Mouse (Mus musculus) embryonic fibroblast, embryonic 13.5 days (primary cell): Measurements from ENCODE around the gene Hist1h2br. TPM values are rescaled to one million over a fixed set of nuclear protein-coding genes. Genes with fewer than 3 reads are reported as not detected.
"Not testable (repeated sequence)": the region's sequence is repeated elsewhere in the genome, so short reads cannot be mapped to it uniquely, and the experiment has no call there.

Source experiments
- H3K27ac ChIP-seq: 2 replicates; pipeline ENCODE4 v1.5.1; 2012; ENCODE audit warnings: low read length, control low read depth, inconsistent platforms; ENCODE audit not compliant: insufficient read depth
- H3K4me1 ChIP-seq: 2 replicates; pipeline ENCODE4 v1.6.1; 2011; ENCODE audit warnings: low read length; ENCODE audit not compliant: control insufficient read depth, insufficient read depth
- H3K4me3 ChIP-seq: 2 replicates; pipeline ENCODE4 v1.5.1; 2011; ENCODE audit warnings: mild to moderate bottlenecking, control low read depth, low read length; ENCODE audit not compliant: insufficient read depth
- CTCF ChIP-seq: IDR thresholded peaks from 2 replicates; pipeline ENCODE4 v1.5.1; 2011; ENCODE audit warnings: mild to moderate bottlenecking, control low read depth, low read length, moderate library complexity, borderline replicate concordance; ENCODE audit not compliant: insufficient read depth
- POLR2A ChIP-seq: IDR thresholded peaks from 2 replicates; pipeline ENCODE4 v1.6.1; 2011; ENCODE audit warnings: low read depth, mild to moderate bottlenecking, control low read depth, low read length, moderate library complexity
- polyA plus RNA-seq: library from polyadenylated mRNA; stranded (reverse); fragments of >200 nt; gene quantifications from 2 replicates; pipeline ENCODE4 v1.2.4, GENCODE M21; 2011; ENCODE audit warnings: low read depth; ENCODE audit not compliant: missing spikeins, insufficient read length

The Hist1h2br gene
- 1.9 TPM in 1 of 2 replicates, not detected in the other for polyA plus RNA-seq

- H3K27ac ChIP-seq, H3K4me3 ChIP-seq, H3K4me1 ChIP-seq: not testable (repeated sequence)
Observed at GRCm38 (mm10) chr13:21833461-21833860, at the start of gene Hist1h2br, which contains the start of gene Hist1h2ap. Gene Hist1h2br, plus strand, starts transcription at chr13:21833743. Gene Hist1h2ap, minus strand, starts transcription at chr13:21833507.

- H3K27ac ChIP-seq, result peak overlapping the region; percentile 91
- no peak overlapping the region for H3K4me3 ChIP-seq
- no peak for TF ChIP-seq CTCF
- no peak for TF ChIP-seq POLR2A
- H3K4me1 ChIP-seq, result no peaks in the 10 kb centered on the region
Observed at GRCm38 (mm10) chr13:21784311-21784710, 49.2 kb upstream of the Hist1h2br start.

- TF ChIP-seq CTCF (no peak), POLR2A (peak; percentile 79)
- peak overlapping the region; percentile 7; the same call in 1 of the 2 replicates for H3K4me3 ChIP-seq
- peak overlapping the region; percentile 66 for H3K27ac ChIP-seq
- H3K4me1 ChIP-seq, result no peaks in the 10 kb centered on the region
Observed at GRCm38 (mm10) chr13:21786189-21786898, 47.2 kb upstream of the Hist1h2br start.

DNA sequence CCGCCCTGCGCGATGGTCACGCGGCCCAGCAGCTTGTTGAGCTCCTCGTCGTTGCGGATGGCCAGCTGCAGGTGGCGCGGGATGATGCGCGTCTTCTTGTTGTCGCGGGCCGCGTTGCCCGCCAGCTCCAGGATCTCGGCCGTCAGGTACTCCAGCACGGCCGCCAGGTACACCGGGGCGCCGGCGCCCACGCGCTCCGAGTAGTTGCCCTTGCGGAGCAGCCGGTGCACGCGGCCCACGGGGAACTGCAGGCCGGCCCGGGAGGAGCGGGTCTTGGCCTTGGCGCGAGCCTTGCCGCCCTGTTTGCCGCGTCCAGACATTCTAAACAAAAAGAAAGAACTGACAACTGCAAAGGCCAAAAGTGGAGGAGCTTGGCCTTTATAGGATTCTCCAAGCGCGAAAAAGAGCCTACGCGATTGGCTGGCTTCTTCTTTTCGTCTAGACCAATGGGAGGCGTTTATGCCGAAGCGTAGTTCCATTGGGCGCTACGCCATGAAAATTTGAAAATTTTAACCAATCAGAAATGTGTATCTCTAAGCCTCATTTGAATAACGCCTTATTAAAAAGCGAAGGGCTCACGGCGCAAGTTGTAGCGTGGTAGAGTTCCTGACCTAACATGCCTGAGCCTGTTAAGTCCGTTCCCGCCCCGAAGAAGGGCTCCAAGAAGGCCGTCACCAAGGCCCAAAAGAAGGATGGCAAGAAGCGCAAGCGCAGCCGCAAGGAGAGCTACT lies 46.5 kb upstream of the Hist1h2br start, which contains the start of the genes Hist1h2an and Hist1h2bp:
TSS of gene Hist1h2an (minus strand) at position 320 of the 731 bp plus-strand sequence.
TSS of gene Hist1h2bp (plus strand) at position 563 of the 731 bp plus-strand sequence.
- TF ChIP-seq POLR2A, result peak; percentile 72
- H3K27ac ChIP-seq, result peak within 1 kb of the TSS; percentile 85
- H3K4me3 ChIP-seq, result peak within 1 kb of the TSS; percentile 19; the same call in 1 of the 2 replicates
- H3K4me1 ChIP-seq, result not testable (repeated sequence)

- no peak for TF ChIP-seq CTCF
- no peak; the same call in 1 of the 2 replicates for TF ChIP-seq POLR2A
- Histone ChIP-seq H3K4me3 (peak overlapping the region; percentile 19; the same call in 1 of the 2 replicates), H3K27ac (peak overlapping the region; percentile 85), H3K4me1 (no peaks in the 10 kb centered on the region)
Observed at GRCm38 (mm10) chr13:21787760-21788593, 45.6 kb upstream of the Hist1h2br start.

DNA sequence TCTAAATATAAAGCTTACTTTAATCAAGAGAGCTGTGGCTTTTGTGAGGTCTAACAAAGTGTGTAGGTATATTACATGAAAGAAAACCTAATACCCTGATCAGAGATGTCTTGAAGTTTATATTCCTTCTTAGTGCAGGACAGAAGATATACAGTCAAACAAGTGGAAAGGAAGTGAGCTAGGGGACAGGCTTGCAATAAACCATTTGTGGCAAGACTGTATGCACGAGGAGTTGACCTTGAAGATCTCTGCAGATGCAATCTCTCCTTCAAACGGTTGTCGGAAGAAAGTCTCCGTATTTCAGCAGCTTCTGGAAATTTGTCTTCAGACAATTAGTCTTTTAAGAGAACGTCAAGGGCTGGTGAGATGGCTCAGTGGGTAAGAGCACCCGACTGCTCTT lies 43.6 kb upstream of the Hist1h2br start:
- Histone ChIP-seq H3K4me1 (no peaks in the 10 kb centered on the region), H3K4me3 (no peak overlapping the region), H3K27ac (no peak overlapping the region)
- no peak for TF ChIP-seq POLR2A
- TF ChIP-seq CTCF, result no peak

GRCm38 (mm10) chr13:21790601-21791283 lies 42.8 kb upstream of the Hist1h2br start:
- H3K27ac ChIP-seq, result no peak overlapping the region
- H3K4me1 ChIP-seq, result no peaks in the 10 kb centered on the region
- no peak for TF ChIP-seq POLR2A
- no peak for TF ChIP-seq CTCF
- no peak overlapping the region for H3K4me3 ChIP-seq

- TF ChIP-seq CTCF (no peak), POLR2A (no peak)
- Histone ChIP-seq H3K4me3 (no peak overlapping the region), H3K27ac (no peak overlapping the region), H3K4me1 (no peaks in the 10 kb centered on the region)
Observed at GRCm38 (mm10) chr13:21795584-21795983, 38.0 kb upstream of the Hist1h2br start.

DNA sequence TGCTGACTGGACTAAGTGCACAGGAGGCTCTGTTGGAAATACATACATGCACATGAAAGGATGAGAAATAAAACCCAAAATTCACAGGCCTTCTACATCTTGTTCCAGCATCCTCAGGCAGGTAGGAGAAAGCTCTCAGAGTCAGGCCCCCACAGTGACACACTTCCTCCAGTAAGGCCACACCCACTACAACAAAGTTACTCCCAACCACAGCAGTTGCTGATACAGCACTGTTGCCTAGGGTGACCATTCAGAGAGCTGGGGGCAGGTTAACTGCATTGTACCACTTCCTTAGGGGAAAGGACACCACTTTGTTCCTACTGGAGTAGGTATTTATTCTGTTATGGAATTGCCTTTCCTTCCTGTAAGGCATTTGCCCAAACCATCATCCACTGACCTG lies 36.4 kb upstream of the Hist1h2br start:
- not testable (repeated sequence) for H3K4me1 ChIP-seq, H3K27ac ChIP-seq, H3K4me3 ChIP-seq

DNA sequence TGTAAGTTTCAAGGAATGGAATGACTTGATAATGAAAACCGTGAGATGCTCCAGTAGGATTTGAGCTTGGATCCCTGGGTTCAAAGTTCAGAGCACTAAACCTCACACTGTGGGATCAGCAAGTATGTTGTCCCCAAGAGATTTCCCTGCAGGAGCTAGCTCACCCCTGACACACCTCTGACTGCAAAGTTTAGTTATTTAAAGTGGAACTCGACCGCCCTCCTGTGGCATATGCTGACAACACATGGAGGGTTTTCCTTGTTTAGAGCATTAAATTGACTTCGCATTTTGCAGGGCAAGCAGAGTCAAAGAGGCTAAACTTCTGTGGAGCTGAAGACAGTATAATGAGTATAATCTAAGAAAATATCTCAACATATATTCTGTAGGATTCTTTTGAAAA lies 30.5 kb upstream of the Hist1h2br start:
- H3K4me1 ChIP-seq, result not testable (repeated sequence)

DNA sequence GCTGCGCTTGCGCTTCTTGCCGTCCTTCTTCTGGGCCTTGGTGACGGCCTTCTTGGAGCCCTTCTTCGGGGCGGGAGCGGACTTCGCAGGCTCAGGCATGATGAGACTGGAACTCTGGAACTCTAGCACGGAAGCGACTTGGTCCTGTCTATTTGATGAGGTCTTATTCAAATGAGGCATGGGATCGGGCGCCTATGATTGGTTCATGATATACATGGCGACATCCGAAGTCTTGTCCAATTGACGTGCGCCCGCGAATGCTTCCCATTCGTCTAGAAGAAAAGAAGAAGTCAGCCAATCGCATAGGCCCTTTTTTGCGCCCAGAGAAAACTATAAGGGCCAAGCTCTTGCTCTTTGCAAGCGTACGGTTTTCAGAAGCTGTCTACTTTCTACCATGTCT lies 23.5 kb upstream of the Hist1h2br start, which contains the start of the genes Hist1h2bq and Hist1h2ao:
TSS of gene Hist1h2bq (minus strand) at position 125 of the 400 bp plus-strand sequence.
TSS of gene Hist1h2ao (plus strand) at position 393 of the 400 bp plus-strand sequence.
- not testable (repeated sequence) for H3K4me3 ChIP-seq, H3K27ac ChIP-seq, H3K4me1 ChIP-seq

More for the DNA sequence above, 30.5 kb upstream of the Hist1h2br start:
- not testable (repeated sequence) for H3K27ac ChIP-seq, H3K4me3 ChIP-seq

DNA sequence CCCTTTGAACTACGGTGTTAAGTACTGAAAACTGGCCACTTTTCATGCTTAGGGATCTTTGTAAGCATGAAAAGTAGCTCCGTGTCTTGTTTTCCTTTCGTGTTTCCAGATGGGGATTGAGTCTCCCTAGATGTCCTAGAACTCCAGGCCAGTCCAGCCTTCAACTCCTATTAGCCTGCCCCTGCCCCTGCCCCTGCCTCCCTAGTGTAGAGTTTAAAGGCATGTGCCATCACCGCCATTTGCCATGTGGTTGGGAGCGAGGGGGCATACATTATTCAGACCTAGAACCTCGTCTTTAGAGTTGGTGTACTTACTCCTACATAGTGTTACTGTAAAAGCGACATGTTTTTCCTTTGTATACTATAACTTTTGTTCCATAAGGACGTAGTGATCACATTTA lies 22.5 kb upstream of the Hist1h2br start:
- not testable (repeated sequence) for H3K4me3 ChIP-seq, H3K27ac ChIP-seq, H3K4me1 ChIP-seq

DNA sequence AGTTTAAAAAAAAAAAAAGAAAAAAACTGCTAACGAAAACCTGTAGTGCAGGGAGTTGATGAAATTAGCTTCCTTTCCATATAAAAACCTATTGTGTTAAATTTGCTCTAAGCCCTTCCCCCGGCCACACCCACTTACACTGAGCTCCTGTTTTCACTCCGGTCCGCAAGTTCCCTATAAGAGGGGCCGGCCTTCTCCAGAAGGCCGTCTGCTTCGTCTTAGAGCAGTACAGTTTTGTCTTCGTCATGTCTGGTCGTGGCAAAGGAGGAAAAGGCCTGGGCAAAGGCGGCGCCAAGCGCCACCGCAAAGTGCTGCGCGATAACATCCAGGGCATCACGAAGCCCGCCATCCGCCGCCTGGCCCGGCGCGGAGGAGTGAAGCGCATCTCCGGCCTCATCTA lies 22.0 kb upstream of the Hist1h2br start, which contains the start of gene Hist1h4m:
TSS of gene Hist1h4m (plus strand) at position 208 of the 400 bp plus-strand sequence.
- H3K4me1 ChIP-seq, H3K4me3 ChIP-seq: not testable (repeated sequence)
- peak within 1 kb of the TSS; percentile 5; the same call in 1 of the 2 replicates for H3K27ac ChIP-seq
